Mouse (Mus musculus) C2C12 (cell line): Measurements from ENCODE around the gene Tdrd9. TPM values are rescaled to one million over a fixed set of nuclear protein-coding genes. Genes with fewer than 3 reads are reported as not detected.

Experiments used
- H3K27me3 ChIP-seq: one replicate; pipeline ENCODE4 v1.6.1; 2011; ENCODE audit not compliant: control insufficient read depth, insufficient read depth, insufficient read length
- H3K36me3 ChIP-seq: one replicate; pipeline ENCODE4 v1.6.1; 2011; ENCODE audit not compliant: control insufficient read depth, insufficient read depth
- H3K4me3 ChIP-seq: one replicate; pipeline ENCODE4 v1.5.1; 2011; ENCODE audit warnings: mild to moderate bottlenecking, control low read depth; ENCODE audit not compliant: poor library complexity, insufficient read depth, severe bottlenecking
- H3K79me2 ChIP-seq: one replicate; pipeline ENCODE4 v1.6.1; 2011; ENCODE audit not compliant: control insufficient read depth, insufficient read depth
- H3K79me3 ChIP-seq: one replicate; pipeline ENCODE4 v1.6.1; 2011; ENCODE audit warnings: low read depth, control low read depth
- H3ac ChIP-seq: one replicate; pipeline ENCODE3; 2011; ENCODE audit warnings: low read depth; ENCODE audit not compliant: control insufficient read depth, insufficient read length
- CEBPB ChIP-seq: IDR thresholded peaks from one replicate; pipeline ENCODE4 v1.6.1; 2011; ENCODE audit warnings: low read depth, mild to moderate bottlenecking, control low read depth, moderate library complexity
- CTCF ChIP-seq: IDR thresholded peaks from one replicate; pipeline ENCODE4 v1.5.1; 2011; ENCODE audit not compliant: control insufficient read depth, insufficient read depth, insufficient read length
- FOSL1 ChIP-seq: IDR thresholded peaks from one replicate; pipeline ENCODE4 v1.8.0; 2011; ENCODE audit warnings: mild to moderate bottlenecking, low read length; ENCODE audit not compliant: poor library complexity, insufficient read depth, severe bottlenecking
- MAX ChIP-seq: IDR thresholded peaks from one replicate; pipeline ENCODE4 v1.6.1; 2011; ENCODE audit warnings: mild to moderate bottlenecking, control low read depth
- MYOD1 ChIP-seq: IDR thresholded peaks from one replicate; pipeline ENCODE4 v1.6.1; 2011; ENCODE audit warnings: low read depth; ENCODE audit not compliant: control insufficient read depth, insufficient read length
- MYOG ChIP-seq: IDR thresholded peaks from one replicate; pipeline ENCODE4 v1.6.1; 2011; ENCODE audit not compliant: control insufficient read depth, insufficient read length; ENCODE audit errors: extremely low read depth
- USF1 ChIP-seq: IDR thresholded peaks from one replicate; pipeline ENCODE4 v1.6.1; 2011; ENCODE audit warnings: low read depth, mild to moderate bottlenecking, control low read depth, moderate library complexity
- long read RNA-seq, 2 experiments: library from polyadenylated mRNA; unstranded; transcript quantifications; one replicate each; pipeline ENCODE4 v2.0.0; 2019 to 2020
- polyA plus RNA-seq: library from polyadenylated mRNA; unstranded; fragments of >200 nt; fragmentation: generic; extraction: Trizol; gene quantifications from one replicate; pipeline ENCODE4 v1.2.1, GENCODE M21; 2012; ENCODE audit warnings: missing spikeins

Tdrd9 gene
- polyA plus RNA-seq, result 0.20 TPM
- long read RNA-seq, experiment 1, result 0 reads
- long read RNA-seq, experiment 2, result 0 reads

DNA sequence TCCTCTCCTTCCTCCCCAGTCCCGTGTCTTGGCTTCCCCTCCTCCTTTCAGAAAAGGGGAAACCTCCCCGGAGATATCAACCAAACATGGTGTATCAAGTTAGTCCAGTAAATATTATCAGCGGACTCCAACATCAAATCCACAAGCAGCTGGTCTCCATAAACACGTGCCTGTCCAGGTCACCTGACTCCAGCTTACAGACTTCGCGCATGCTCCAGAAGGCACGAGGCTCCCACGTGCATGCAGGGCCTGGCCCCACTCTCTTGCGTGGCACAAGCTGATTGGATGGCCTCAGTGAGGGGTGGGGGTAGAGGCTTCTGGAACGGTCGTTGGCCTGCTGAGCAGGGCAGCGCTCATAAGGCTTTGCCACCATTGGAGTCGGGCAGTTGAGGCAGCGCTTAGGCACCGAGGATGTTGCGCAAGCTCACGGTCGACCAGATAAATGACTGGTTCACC is at the start of gene Tdrd9:
Tdrd9 (plus strand) TSS at position 329 of the 456 bp plus-strand sequence.
- no peak within 1 kb of the TSS for H3K4me3 ChIP-seq
- H3K27me3 ChIP-seq, result no peaks in the 10 kb centered on the region
- peaks cover 2% of the 10 kb centered on the region for H3K79me3 ChIP-seq
- no peak for TF ChIP-seq CTCF
- TF ChIP-seq CEBPB, result peak; percentile 12
- TF ChIP-seq MYOG, result no peak
- TF ChIP-seq MAX, result no peak
- H3ac ChIP-seq, result no peak within 1 kb of the TSS
- H3K36me3 ChIP-seq, result no peaks in the 10 kb centered on the region
- peaks cover 3% of the 10 kb centered on the region for H3K79me2 ChIP-seq

GRCm38 (mm10) chr12:111923117-111923516 is 48.2 kb upstream of the Tdrd9 start:
- TF ChIP-seq CEBPB, result no peak
- no peak for TF ChIP-seq FOSL1
- TF ChIP-seq MYOD1, result no peak
- no peak for TF ChIP-seq MAX
- no peak for TF ChIP-seq MYOG
- no peak for TF ChIP-seq USF1
- no peak for TF ChIP-seq CTCF
- H3K79me3 ChIP-seq, result no peaks in the 10 kb centered on the region
- H3ac ChIP-seq, result no peak overlapping the region
- H3K79me2 ChIP-seq, result no peaks in the 10 kb centered on the region
- H3K36me3 ChIP-seq, result no peaks in the 10 kb centered on the region
- H3K4me3 ChIP-seq, result no peak overlapping the region
- no peaks in the 10 kb centered on the region for H3K27me3 ChIP-seq

DNA sequence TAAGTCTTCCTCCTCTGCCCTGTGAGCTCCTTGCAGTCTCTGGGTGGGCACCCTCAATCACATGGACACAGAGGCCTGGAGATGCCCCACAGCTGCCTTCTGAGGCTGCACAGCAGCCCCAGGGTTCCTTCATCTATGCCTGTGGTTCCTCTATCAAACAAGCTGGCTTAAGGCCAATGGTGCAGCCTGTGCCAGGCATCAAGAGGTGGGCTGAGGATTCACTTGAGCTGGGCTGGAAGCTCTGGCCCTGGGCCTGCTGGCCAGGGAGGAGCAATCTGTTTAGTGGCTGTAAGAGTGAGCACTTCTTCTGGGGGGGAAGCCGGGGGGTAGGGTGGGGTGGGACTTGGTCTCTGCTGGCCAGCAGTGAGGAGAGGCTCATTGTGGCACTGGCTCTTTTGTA is 44.0 kb upstream of the Tdrd9 start:
- Histone ChIP-seq H3K36me3 (no peaks in the 10 kb centered on the region), H3K4me3 (no peak overlapping the region), H3K27me3 (no peaks in the 10 kb centered on the region), H3K79me2 (no peaks in the 10 kb centered on the region), H3K79me3 (no peaks in the 10 kb centered on the region), H3ac (no peak overlapping the region)
- TF ChIP-seq MYOD1, result no peak
- no peak for TF ChIP-seq MYOG
- TF ChIP-seq CEBPB, result no peak
- TF ChIP-seq MAX, result no peak
- TF ChIP-seq CTCF, result no peak
- no peak for TF ChIP-seq USF1
- no peak for TF ChIP-seq FOSL1

DNA sequence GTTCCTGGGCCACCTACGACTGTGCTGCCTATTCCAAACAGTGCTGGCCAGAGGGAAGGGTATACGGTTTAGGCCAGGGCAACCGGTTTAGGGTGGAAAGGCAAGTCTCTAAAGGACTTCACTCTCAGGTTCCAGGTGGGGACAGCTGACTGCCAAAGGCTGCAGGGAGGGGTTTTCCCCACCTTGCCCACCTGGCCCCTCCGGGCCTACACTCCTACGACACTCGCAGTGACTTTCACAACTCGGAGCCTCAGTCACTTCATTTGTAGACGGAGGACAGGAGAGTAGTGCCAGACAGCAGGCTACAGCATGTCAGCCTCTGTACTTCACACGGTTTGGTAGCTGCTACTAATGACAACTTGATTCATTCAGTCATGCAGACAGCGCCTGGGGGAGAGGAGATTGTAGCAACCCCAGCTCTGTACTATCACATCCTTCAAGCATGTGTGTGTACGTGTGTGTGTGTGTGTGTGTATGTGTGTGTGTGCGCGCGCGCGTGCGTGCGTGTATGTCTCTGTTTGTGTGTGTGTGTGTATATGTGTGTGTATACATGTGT is 42.9 kb upstream of the Tdrd9 start:
- TF ChIP-seq MYOG (no peak), MYOD1 (no peak), CTCF (no peak)
- Histone ChIP-seq H3K79me3 (no peaks in the 10 kb centered on the region), H3K4me3 (no peak overlapping the region), H3K79me2 (no peaks in the 10 kb centered on the region), H3K36me3 (no peaks in the 10 kb centered on the region), H3ac (no peak overlapping the region), H3K27me3 (no peaks in the 10 kb centered on the region)

- Histone ChIP-seq H3K4me3 (no peak overlapping the region), H3K79me3 (no peaks in the 10 kb centered on the region), H3K27me3 (no peaks in the 10 kb centered on the region), H3ac (no peak overlapping the region), H3K36me3 (no peaks in the 10 kb centered on the region), H3K79me2 (no peaks in the 10 kb centered on the region)
- TF ChIP-seq USF1 (no peak), CEBPB (no peak), FOSL1 (no peak), MYOG (no peak), MAX (no peak), CTCF (no peak), MYOD1 (no peak)
Observed at GRCm38 (mm10) chr12:111931411-111932025, 39.8 kb upstream of the Tdrd9 start.

DNA sequence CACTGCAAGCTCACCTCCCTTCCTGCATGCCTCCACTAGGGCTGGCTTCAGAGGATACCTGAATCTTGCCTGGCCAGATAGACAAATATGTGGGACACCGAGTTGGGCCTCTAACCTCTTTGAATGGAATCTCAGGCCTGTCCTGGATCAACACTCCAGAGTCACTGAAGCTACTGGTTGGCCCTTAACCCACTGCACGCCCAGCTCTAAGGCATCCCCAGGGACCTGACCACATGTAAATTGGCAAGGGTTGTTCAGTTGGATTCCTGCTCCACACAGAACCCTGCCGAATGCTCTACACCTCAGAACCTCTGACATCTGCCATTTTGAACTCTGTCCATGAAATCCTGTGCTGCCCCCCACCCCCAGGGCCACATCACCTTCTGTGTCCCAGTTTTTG is 38.8 kb upstream of the Tdrd9 start:
- TF ChIP-seq FOSL1 (no peak), USF1 (no peak), CEBPB (no peak), MYOG (no peak), CTCF (no peak), MYOD1 (no peak), MAX (no peak)
- Histone ChIP-seq H3K36me3 (no peaks in the 10 kb centered on the region), H3ac (no peak overlapping the region), H3K27me3 (no peaks in the 10 kb centered on the region), H3K79me3 (no peaks in the 10 kb centered on the region), H3K79me2 (no peaks in the 10 kb centered on the region), H3K4me3 (no peak overlapping the region)
